Mouse (Mus musculus): Measurements from ENCODE around the gene Efcab8. TPM values are rescaled to one million over a fixed set of nuclear protein-coding genes. Genes with fewer than 3 reads are reported as not detected.

Gene Efcab8
- total and polyA plus RNA-seq, 3 experiments, result 0.08 to 0.42 (median 0.39) TPM

DNA sequence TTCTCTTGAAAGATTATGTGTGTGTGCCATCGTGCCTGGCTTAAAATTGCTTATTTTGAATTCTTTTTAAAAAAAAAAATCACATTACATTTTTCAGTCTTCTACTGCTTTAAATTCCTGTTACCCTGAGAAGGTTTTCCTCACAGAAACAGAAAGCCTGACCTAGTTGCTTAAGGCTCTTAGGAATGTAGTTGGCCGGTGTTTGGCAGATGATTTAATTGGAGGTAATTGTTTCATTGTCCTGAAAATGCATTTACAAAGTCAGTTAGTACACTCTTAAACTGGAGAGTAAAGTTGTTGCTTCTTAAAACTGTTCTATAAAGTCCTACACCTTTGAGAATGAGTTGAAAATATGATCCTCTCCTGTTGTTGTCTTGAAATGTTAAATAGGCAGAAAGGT lies 10.8 kb upstream of the Efcab8 start:
- H3K36me3 ChIP-seq (replicated peaks in 1 of 2; ENCODE audit: control insufficient read depth in 1 of 2, insufficient read depth in 1 of 2, low read length in 1 of 2), result peaks cover 23 to 76% of the 10 kb centered on the region in 2 experiments
- no peak overlapping the region for H3K9ac ChIP-seq (ENCODE audit: insufficient read depth, low read depth)
- no peak for DNase-seq (ENCODE audit: extremely low read depth)
- TF ChIP-seq KAT2A (IDR thresholded peaks at IDR 0.05; ENCODE audit: insufficient replicate concordance, low read length) (no peak), MAFK (IDR thresholded peaks at IDR 0.05; ENCODE audit: insufficient replicate concordance, low read length) (no peak), TCF12 (IDR thresholded peaks at IDR 0.05; ENCODE audit: low read depth, low read length) (no peak), IRF4 (IDR thresholded peaks at IDR 0.05; ENCODE audit: low read depth, low read length) (no peak), JUN (IDR thresholded peaks at IDR 0.05; ENCODE audit: insufficient read depth, low read depth, low read length) (no peak)
- dilution Hi-C loops (cut with MboI; ENCODE audit: extremely low pct_ligation_motif_present, extremely low pct_unique_long_range_greater_than_20kb, low sequenced_read_pairs), result no loop called here
- in situ Hi-C loops (cut with MboI; ENCODE audit: low pct_ligation_motif_present, low pct_unique_long_range_greater_than_20kb, low sequenced_read_pairs), result no loop called here
- no peaks in the 10 kb centered on the region for H3K9me3 ChIP-seq (replicated peaks; ENCODE audit: low read length)
- H3K4me2 ChIP-seq (ENCODE audit: insufficient read depth, low read depth, poor library complexity, severe bottlenecking), result no peak overlapping the region
- H3K27me3 ChIP-seq (replicated peaks), result no peaks in the 10 kb centered on the region
- peaks cover 0 to 25% of the 10 kb centered on the region in 2 experiments; a peak in 2 of 4 replicates for H3K4me1 ChIP-seq (ENCODE audit: control insufficient read depth in 1 of 2, insufficient read depth in 2 of 2)
- H3K27ac ChIP-seq (ENCODE audit: insufficient read depth, low read depth), result no peak overlapping the region
- no peak overlapping the region for H3K4me3 ChIP-seq (replicated peaks in 1 of 3; ENCODE audit: low read depth in 2 of 3, low read length in 2 of 3, poor library complexity in 1 of 3)
- H3K79me2 ChIP-seq (replicated peaks; ENCODE audit: control insufficient read depth, extremely low read depth, insufficient read depth, poor library complexity, severe bottlenecking), result no peaks in the 10 kb centered on the region

- Histone ChIP-seq H3K9ac (ENCODE audit: insufficient read depth, low read depth) (no peak overlapping the region), H3K36me3 (replicated peaks in 1 of 2; ENCODE audit: control insufficient read depth in 1 of 2, insufficient read depth in 1 of 2, low read length in 1 of 2) (peaks cover 2 to 52% of the 10 kb centered on the region in 2 experiments), H3K9me3 (replicated peaks; ENCODE audit: low read length) (no peaks in the 10 kb centered on the region), H3K27ac (ENCODE audit: insufficient read depth, low read depth) (no peak overlapping the region), H3K79me2 (replicated peaks; ENCODE audit: control insufficient read depth, extremely low read depth, insufficient read depth, poor library complexity, severe bottlenecking) (no peaks in the 10 kb centered on the region), H3K4me1 (ENCODE audit: control insufficient read depth in 1 of 2, insufficient read depth in 2 of 2) (peaks cover 4 to 29% of the 10 kb centered on the region in 2 experiments; a peak in 3 of 4 replicates), H3K4me2 (ENCODE audit: insufficient read depth, low read depth, poor library complexity, severe bottlenecking) (no peak overlapping the region), H3K4me3 (replicated peaks in 1 of 3; ENCODE audit: low read depth in 2 of 3, low read length in 2 of 3, poor library complexity in 1 of 3) (no peak overlapping the region), H3K27me3 (replicated peaks) (no peaks in the 10 kb centered on the region)
- DNase-seq (ENCODE audit: extremely low read depth), result no peak
- dilution Hi-C loops (cut with MboI; ENCODE audit: extremely low pct_ligation_motif_present, extremely low pct_unique_long_range_greater_than_20kb, low sequenced_read_pairs), result no loop called here
- in situ Hi-C loops (cut with MboI; ENCODE audit: low pct_ligation_motif_present, low pct_unique_long_range_greater_than_20kb, low sequenced_read_pairs), result no loop called here
- no peak for TF ChIP-seq GABPA (IDR thresholded peaks at IDR 0.05; ENCODE audit: insufficient replicate concordance, low read depth, low read length)
- no peak for TF ChIP-seq KAT2A (IDR thresholded peaks at IDR 0.05; ENCODE audit: insufficient replicate concordance, low read length)
- no peak for TF ChIP-seq TCF12 (IDR thresholded peaks at IDR 0.05; ENCODE audit: low read depth, low read length)
- no peak for TF ChIP-seq ELF1 (IDR thresholded peaks at IDR 0.05; ENCODE audit: low read depth, low read length)
- TF ChIP-seq MAZ (IDR thresholded peaks at IDR 0.05; ENCODE audit: low read depth, low read length), result no peak
- TF ChIP-seq ZMIZ1 (IDR thresholded peaks at IDR 0.05; ENCODE audit: low read depth, low read length), result no peak
- TF ChIP-seq BHLHE40 (IDR thresholded peaks at IDR 0.05; ENCODE audit: low read depth, low read length), result no peak
- no peak for TF ChIP-seq POLR2AphosphoS2 (IDR thresholded peaks at IDR 0.05; ENCODE audit: low read depth, low read length)
- no peak for TF ChIP-seq ZKSCAN1 (IDR thresholded peaks at IDR 0.05; ENCODE audit: borderline replicate concordance, low read depth, low read length)
- no peak for TF ChIP-seq ZC3H11A (IDR thresholded peaks at IDR 0.05; ENCODE audit: low read depth, low read length)
- TF ChIP-seq IRF4 (IDR thresholded peaks at IDR 0.05; ENCODE audit: low read depth, low read length), result no peak
- TF ChIP-seq JUND (conservative IDR thresholded peaks at IDR 0.05; ENCODE audit: low read depth, low read length), result no peak
- no peak for TF ChIP-seq SIN3A (IDR thresholded peaks at IDR 0.05; ENCODE audit: low read length)
- TF ChIP-seq TBP (conservative IDR thresholded peaks at IDR 0.05; ENCODE audit: low read depth, low read length), result no peak
- no peak for TF ChIP-seq SMC3 (IDR thresholded peaks at IDR 0.05; ENCODE audit: low read depth, low read length)
- no peak for TF ChIP-seq MXI1 (IDR thresholded peaks at IDR 0.05; ENCODE audit: low read depth, low read length)
These were observed 6.8 kb upstream of the Efcab8 start for GRCm38 (mm10) chr2:153772950-153773349.

Measured in CH12.LX (cell line).